Mouse (Mus musculus): ENCODE results near the gene Mrps11. TPM values are rescaled to one million over a fixed set of nuclear protein-coding genes. Genes with fewer than 3 reads are reported as not detected.

The Mrps11 gene
- polyA plus RNA-seq, 1 experiment from 2014 or later, result 65.6 TPM

DNA sequence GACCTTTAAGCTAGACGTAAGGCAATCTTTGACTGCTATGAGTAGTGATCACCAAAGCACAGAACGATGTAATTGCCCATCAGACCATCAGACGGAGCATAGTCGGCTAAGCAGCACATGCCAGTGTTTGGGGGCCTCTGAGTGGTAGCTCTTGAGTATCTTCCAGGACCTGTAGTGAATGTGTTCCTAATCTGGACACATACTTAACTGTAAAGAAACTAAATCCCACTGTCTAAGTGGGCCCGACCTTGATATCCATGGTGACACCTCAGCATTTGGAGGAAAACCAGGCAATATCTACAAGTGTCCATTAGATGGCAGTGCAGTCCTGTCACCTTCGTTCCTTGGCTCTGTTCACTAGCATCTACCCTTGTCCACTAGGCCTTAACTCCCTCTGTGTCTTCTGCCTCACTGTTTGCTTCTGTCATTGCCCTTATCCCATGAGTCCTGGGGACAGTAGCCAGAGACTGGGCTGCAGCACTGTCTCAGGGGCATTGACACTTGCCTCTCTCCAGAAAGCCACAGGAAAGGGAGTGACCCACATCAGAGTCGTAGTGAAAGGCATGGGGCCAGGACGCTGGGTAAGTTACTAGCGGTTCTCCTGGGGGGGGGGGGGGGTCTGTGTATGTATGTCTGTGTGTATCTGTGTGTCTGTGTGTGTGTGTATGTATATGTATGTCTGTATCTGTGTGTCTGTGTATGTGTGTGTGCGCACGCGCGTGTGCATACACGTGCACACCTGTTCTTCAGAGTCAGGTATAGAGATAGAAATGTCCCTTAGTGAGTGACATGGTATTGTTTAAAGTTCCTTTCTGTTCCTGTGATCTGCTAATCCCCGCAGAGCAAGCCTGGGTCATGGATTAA, 8.7 kb downstream of the Mrps11 start:
- Histone ChIP-seq H3K9me3 (replicated peaks; ENCODE audit: control insufficient read depth, low read length) (no peaks in the 10 kb centered on the region), H3K4me2 (ENCODE audit: low read depth, low read length) (no peak overlapping the region), H3K4me1 (ENCODE audit: control insufficient read depth, insufficient read depth, low read length) (no peaks in the 10 kb centered on the region), H3K27me3 (ENCODE audit: control insufficient read depth, insufficient read depth, low read length) (no peaks in the 10 kb centered on the region), H3K4me3 (replicated peaks; ENCODE audit: low read length) (no peak overlapping the region), H3K9ac (ENCODE audit: low read length) (no peak overlapping the region), H3K36me3 (ENCODE audit: control insufficient read depth, insufficient read depth, low read length) (peaks cover 9% of the 10 kb centered on the region), H3K27ac (ENCODE audit: low read length) (no peak overlapping the region)
- peak; percentile 33; the same call in 1 of the 2 replicates for ATAC-seq (ENCODE audit: insufficient read depth, low FRiP score)
- WGBS, result 84% methylated on average over 15 of the region's 15 CpGs

GRCm38 (mm10) chr7:78793895-78794570, 11.1 kb downstream of the Mrps11 start:
- no peak overlapping the region for H3K9ac ChIP-seq (ENCODE audit: low read length)
- H3K27ac ChIP-seq (ENCODE audit: low read length), result no peak overlapping the region
- H3K4me2 ChIP-seq (ENCODE audit: low read depth, low read length), result no peak overlapping the region
- H3K36me3 ChIP-seq (ENCODE audit: control insufficient read depth, insufficient read depth, low read length), result peaks cover 7% of the 10 kb centered on the region
- no peaks in the 10 kb centered on the region for H3K27me3 ChIP-seq (ENCODE audit: control insufficient read depth, insufficient read depth, low read length)
- ATAC-seq (ENCODE audit: insufficient read depth, low FRiP score), result no peak
- WGBS, result 83% methylated on average over 13 of the region's 13 CpGs
- no peak overlapping the region for H3K4me3 ChIP-seq (replicated peaks; ENCODE audit: low read length)
- H3K9me3 ChIP-seq (replicated peaks; ENCODE audit: control insufficient read depth, low read length), result no peaks in the 10 kb centered on the region
- no peaks in the 10 kb centered on the region for H3K4me1 ChIP-seq (ENCODE audit: control insufficient read depth, insufficient read depth, low read length)

- H3K4me3 ChIP-seq (replicated peaks; ENCODE audit: low read length), result no peak overlapping the region
- no peak overlapping the region for H3K27ac ChIP-seq (ENCODE audit: low read length)
- no peaks in the 10 kb centered on the region for H3K4me1 ChIP-seq (ENCODE audit: control insufficient read depth, insufficient read depth, low read length)
- H3K4me2 ChIP-seq (ENCODE audit: low read depth, low read length), result no peak overlapping the region
- peaks cover 4% of the 10 kb centered on the region for H3K36me3 ChIP-seq (ENCODE audit: control insufficient read depth, insufficient read depth, low read length)
- no peaks in the 10 kb centered on the region for H3K9me3 ChIP-seq (replicated peaks; ENCODE audit: control insufficient read depth, low read length)
- no peak overlapping the region for H3K9ac ChIP-seq (ENCODE audit: low read length)
- WGBS, result 64% methylated on average over 6 of the region's 6 CpGs
- ATAC-seq (ENCODE audit: insufficient read depth, low FRiP score), result no peak
- no peaks in the 10 kb centered on the region for H3K27me3 ChIP-seq (ENCODE audit: control insufficient read depth, insufficient read depth, low read length)
Measured at GRCm38 (mm10) chr7:78794571-78795092, 11.7 kb downstream of the Mrps11 start.

GRCm38 (mm10) chr7:78796624-78797023, 13.7 kb downstream of the Mrps11 start:
- WGBS, result 85% methylated on average over 3 of the region's 3 CpGs
- Histone ChIP-seq H3K9ac (ENCODE audit: low read length) (no peak overlapping the region), H3K4me1 (ENCODE audit: control insufficient read depth, insufficient read depth, low read length) (no peaks in the 10 kb centered on the region), H3K9me3 (replicated peaks; ENCODE audit: control insufficient read depth, low read length) (no peaks in the 10 kb centered on the region), H3K27me3 (ENCODE audit: control insufficient read depth, insufficient read depth, low read length) (no peaks in the 10 kb centered on the region), H3K27ac (ENCODE audit: low read length) (no peak overlapping the region), H3K4me2 (ENCODE audit: low read depth, low read length) (no peak overlapping the region), H3K36me3 (ENCODE audit: control insufficient read depth, insufficient read depth, low read length) (no peaks in the 10 kb centered on the region), H3K4me3 (replicated peaks; ENCODE audit: low read length) (no peak overlapping the region)
- no peak for ATAC-seq (ENCODE audit: insufficient read depth, low FRiP score)

DNA sequence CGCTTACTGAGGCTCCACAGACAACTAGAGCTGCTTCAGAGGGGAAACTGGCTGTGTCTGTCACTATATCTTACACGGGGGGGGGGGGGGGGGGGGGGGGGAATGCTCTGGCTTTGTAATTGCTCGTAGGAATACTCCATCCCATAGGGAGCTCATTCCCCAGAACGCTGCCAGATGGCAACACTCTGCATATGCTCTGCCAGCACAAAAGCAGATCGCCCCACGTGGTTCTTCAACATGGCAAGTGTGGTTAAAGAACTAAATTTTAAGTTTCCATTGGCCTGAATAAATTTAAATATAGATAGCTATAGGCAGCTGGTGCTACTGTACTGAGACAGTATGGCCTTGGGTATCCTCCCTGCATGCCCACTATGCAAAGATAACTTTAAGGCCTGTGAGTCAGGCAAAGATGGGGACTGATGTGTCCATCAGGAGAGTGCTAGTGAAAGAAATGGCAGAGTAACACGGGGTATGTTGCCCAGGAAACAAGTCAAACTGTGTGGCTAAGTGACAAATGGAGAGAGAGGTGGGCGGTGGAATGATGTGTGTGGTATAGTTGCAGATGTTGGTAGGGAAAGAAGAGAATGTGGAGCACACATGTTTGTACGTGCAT, 15.0 kb downstream of the Mrps11 start:
- no peak for ATAC-seq (ENCODE audit: insufficient read depth, low FRiP score)
- Histone ChIP-seq H3K4me3 (replicated peaks; ENCODE audit: low read length) (no peak overlapping the region), H3K36me3 (ENCODE audit: control insufficient read depth, insufficient read depth, low read length) (no peaks in the 10 kb centered on the region), H3K4me2 (ENCODE audit: low read depth, low read length) (no peak overlapping the region), H3K9ac (ENCODE audit: low read length) (no peak overlapping the region), H3K4me1 (ENCODE audit: control insufficient read depth, insufficient read depth, low read length) (no peaks in the 10 kb centered on the region), H3K9me3 (replicated peaks; ENCODE audit: control insufficient read depth, low read length) (no peaks in the 10 kb centered on the region), H3K27ac (ENCODE audit: low read length) (no peak overlapping the region), H3K27me3 (ENCODE audit: control insufficient read depth, insufficient read depth, low read length) (no peaks in the 10 kb centered on the region)
- 54% methylated on average over 8 of the region's 9 CpGs for WGBS

DNA sequence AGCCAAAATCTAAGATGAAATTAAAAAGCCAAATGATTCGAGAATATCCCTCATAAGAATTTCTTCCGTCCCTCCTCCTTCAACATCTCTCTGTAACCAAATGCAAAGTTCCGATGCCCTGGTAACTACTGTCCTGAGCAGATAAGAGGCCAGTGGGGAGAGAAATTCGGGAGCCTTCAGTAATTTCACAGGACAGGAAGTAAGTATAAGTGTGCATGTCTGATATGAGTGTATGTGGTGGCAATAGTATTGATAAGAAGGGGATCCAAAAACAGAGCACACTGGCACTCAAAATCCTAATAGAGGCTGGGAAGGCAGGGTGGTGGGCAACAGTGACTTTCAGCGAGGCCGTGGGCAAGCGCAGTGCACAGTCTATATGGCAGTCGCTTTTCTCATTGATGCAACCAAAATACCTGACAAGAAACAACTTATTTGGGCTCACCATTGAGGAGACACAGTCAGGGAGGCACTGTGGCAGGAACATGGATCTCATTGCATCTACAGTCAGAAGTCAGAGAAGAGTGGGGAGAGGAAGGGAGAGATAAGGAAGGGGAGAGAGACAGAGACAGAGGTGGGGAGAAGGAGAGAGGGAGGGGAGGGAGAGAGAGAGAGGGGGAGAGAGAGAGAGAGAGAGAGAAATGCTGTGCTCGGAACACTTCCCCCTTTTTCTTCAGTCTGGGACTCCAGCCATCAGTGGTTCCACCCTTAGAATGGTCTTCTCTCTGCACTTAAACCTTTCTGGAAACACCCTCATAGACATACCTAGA, 17.0 kb downstream of the Mrps11 start:
- Histone ChIP-seq H3K9ac (ENCODE audit: low read length) (no peak overlapping the region), H3K4me3 (replicated peaks; ENCODE audit: low read length) (no peak overlapping the region), H3K27me3 (ENCODE audit: control insufficient read depth, insufficient read depth, low read length) (no peaks in the 10 kb centered on the region), H3K4me2 (ENCODE audit: low read depth, low read length) (no peak overlapping the region), H3K27ac (ENCODE audit: low read length) (no peak overlapping the region), H3K9me3 (replicated peaks; ENCODE audit: control insufficient read depth, low read length) (no peaks in the 10 kb centered on the region), H3K36me3 (ENCODE audit: control insufficient read depth, insufficient read depth, low read length) (no peaks in the 10 kb centered on the region), H3K4me1 (ENCODE audit: control insufficient read depth, insufficient read depth, low read length) (no peaks in the 10 kb centered on the region)
- 73% methylated on average over 9 of the region's 9 CpGs for WGBS
- ATAC-seq (ENCODE audit: insufficient read depth, low FRiP score), result no peak

- 0 out of 2 replicates have a peak, but pooled peaks have one; percentile 41 for ATAC-seq (ENCODE audit: insufficient read depth, low FRiP score)
Measured at GRCm38 (mm10) chr7:78803841-78804240, 20.9 kb downstream of the Mrps11 start.

GRCm38 (mm10) chr7:78807192-78807591, 24.3 kb downstream of the Mrps11 start:
- no peak overlapping the region for H3K9ac ChIP-seq (ENCODE audit: low read length)
- peaks cover 4% of the 10 kb centered on the region; the same call in 1 of the 2 replicates for H3K4me1 ChIP-seq (ENCODE audit: control insufficient read depth, insufficient read depth, low read length)
- H3K36me3 ChIP-seq (ENCODE audit: control insufficient read depth, insufficient read depth, low read length), result no peaks in the 10 kb centered on the region
- no peak overlapping the region for H3K4me3 ChIP-seq (replicated peaks; ENCODE audit: low read length)
- ATAC-seq (ENCODE audit: insufficient read depth, low FRiP score), result peak; percentile 49; the same call in 1 of the 2 replicates
- H3K4me2 ChIP-seq (ENCODE audit: low read depth, low read length), result no peak overlapping the region
- 0 out of 2 replicates have a peak overlapping the region, but pooled peaks have one; percentile 20 for H3K27ac ChIP-seq (ENCODE audit: low read length)
- H3K9me3 ChIP-seq (replicated peaks; ENCODE audit: control insufficient read depth, low read length), result no peaks in the 10 kb centered on the region
- WGBS, result 39% methylated on average over 4 of the region's 4 CpGs
- H3K27me3 ChIP-seq (ENCODE audit: control insufficient read depth, insufficient read depth, low read length), result no peaks in the 10 kb centered on the region

More at GRCm38 (mm10) chr7:78803841-78804240, 20.9 kb downstream of the Mrps11 start:
- WGBS, result 75% methylated on average over 3 of the region's 3 CpGs
- peaks cover 4% of the 10 kb centered on the region; the same call in 1 of the 2 replicates for H3K4me1 ChIP-seq (ENCODE audit: control insufficient read depth, insufficient read depth, low read length)
- no peaks in the 10 kb centered on the region for H3K36me3 ChIP-seq (ENCODE audit: control insufficient read depth, insufficient read depth, low read length)
- no peak overlapping the region for H3K4me2 ChIP-seq (ENCODE audit: low read depth, low read length)
- H3K4me3 ChIP-seq (replicated peaks; ENCODE audit: low read length), result no peak overlapping the region
- no peak overlapping the region for H3K9ac ChIP-seq (ENCODE audit: low read length)
- H3K9me3 ChIP-seq (replicated peaks; ENCODE audit: control insufficient read depth, low read length), result no peaks in the 10 kb centered on the region
- no peaks in the 10 kb centered on the region for H3K27me3 ChIP-seq (ENCODE audit: control insufficient read depth, insufficient read depth, low read length)
- no peak overlapping the region for H3K27ac ChIP-seq (ENCODE audit: low read length)

All from stomach, embryonic 16.5 days (tissue).